Mouse (Mus musculus) adrenal gland, adult 8-10 months (tissue): ENCODE data around the gene Ddah2. TPM values are rescaled to one million over a fixed set of nuclear protein-coding genes. Genes with fewer than 3 reads are reported as not detected.

Source experiments
- DNase-seq: peaks from one replicate; pipeline ENCODE4 v3.0.0; 2022
- total RNA-seq, 4 experiments: library from RNA; stranded (reverse); gene quantifications; 2 replicates each; pipeline ENCODE4 v1.2.4; 2022

Ddah2 gene
- total RNA-seq, 4 experiments from 2014 or later: 12.4 to 29.5 (median 21.6) TPM

- DNase-seq: peak; percentile 82
Measured at GRCm38 (mm10) chr17:35051156-35052086, 7.4 kb upstream of the Ddah2 start.

GRCm38 (mm10) chr17:35052271-35052798 is 6.5 kb upstream of the Ddah2 start:
- no peak for DNase-seq

GRCm38 (mm10) chr17:35055691-35056495 is 2.9 kb upstream of the Ddah2 start:
- DNase-seq: no peak

GRCm38 (mm10) chr17:35057090-35057489 is 1.7 kb upstream of the Ddah2 start:
- DNase-seq: no peak

- DNase-seq: no peak
Measured at GRCm38 (mm10) chr17:35058316-35058715, 519 bp upstream of the Ddah2 start.

- no peak for DNase-seq
Measured at GRCm38 (mm10) chr17:35060071-35060470, 1.2 kb downstream of the Ddah2 start.

- DNase-seq: no peak
Measured at GRCm38 (mm10) chr17:35060737-35061297, 2.0 kb downstream of the Ddah2 start.

GRCm38 (mm10) chr17:35061299-35061698 is 2.5 kb downstream of the Ddah2 start:
- no peak for DNase-seq

- DNase-seq: no peak
Measured at GRCm38 (mm10) chr17:35063466-35063865, 4.6 kb downstream of the Ddah2 start.

GRCm38 (mm10) chr17:35064378-35064877 is 5.6 kb downstream of the Ddah2 start:
- DNase-seq: no peak

GRCm38 (mm10) chr17:35064951-35065947 is 6.4 kb downstream of the Ddah2 start, which contains the start of gene Ly6g6c:
Gene Ly6g6c, plus strand, starts transcription at chr17:35065388.
- no peak for DNase-seq

GRCm38 (mm10) chr17:35066084-35066483 is 7.2 kb downstream of the Ddah2 start, which contains the start of gene Mpig6b:
Gene Mpig6b, minus strand, starts transcription at chr17:35066184.
- no peak for DNase-seq

GRCm38 (mm10) chr17:35068213-35068914 is 9.5 kb downstream of the Ddah2 start:
- no peak for DNase-seq

GRCm38 (mm10) chr17:35070556-35071229 is 11.9 kb downstream of the Ddah2 start:
- DNase-seq: no peak

- no peak for DNase-seq
Measured at GRCm38 (mm10) chr17:35071454-35071853, 12.6 kb downstream of the Ddah2 start.

- no peak for DNase-seq
Measured at GRCm38 (mm10) chr17:35074097-35074496, 15.3 kb downstream of the Ddah2 start.

GRCm38 (mm10) chr17:35076507-35077176 is 17.8 kb downstream of the Ddah2 start, which contains the start of gene Ly6g6e:
Gene Ly6g6e, plus strand, starts transcription at chr17:35076902.
- no peak for DNase-seq

- no peak for DNase-seq
Measured at GRCm38 (mm10) chr17:35077285-35077684, 18.4 kb downstream of the Ddah2 start.

GRCm38 (mm10) chr17:35077786-35078233 is 19.0 kb downstream of the Ddah2 start, which contains the start of gene Ly6g6d:
Gene Ly6g6d, minus strand, starts transcription at chr17:35078065.
- DNase-seq: no peak
